Mouse (Mus musculus) stomach, postnatal 0 days (tissue): ENCODE data around the gene Nat9. TPM values are rescaled to one million over a fixed set of nuclear protein-coding genes. Genes with fewer than 3 reads are reported as not detected.

ENCODE experiments used
- ATAC-seq: fragments of 200-750 bp; cut with Nextera tagmentation; 2 replicates; pipeline ENCODE4 v1.8.0; 2017; ENCODE audit not compliant: low FRiP score, low TSS enrichment
- DNase-seq: peaks from one replicate; pipeline ENCODE4 v3.0.0-alpha.2; 2016; ENCODE audit warnings: low spot score
- H3K27ac ChIP-seq: fragments of 300-500 bp; sonication (generic); replicated peaks from 2 replicates; pipeline ENCODE4 v1.5.1; 2014; ENCODE audit warnings: mild to moderate bottlenecking, control low read depth
- H3K27me3 ChIP-seq: fragments of 300-500 bp; sonication (generic); 2 replicates; pipeline ENCODE4 v1.6.1; 2014; ENCODE audit warnings: low read length; ENCODE audit not compliant: control insufficient read depth, insufficient read depth
- H3K36me3 ChIP-seq: fragments of 300-500 bp; sonication (generic); 2 replicates; pipeline ENCODE4 v1.6.1; 2014; ENCODE audit warnings: low read length, mixed read lengths; ENCODE audit not compliant: control insufficient read depth, insufficient read depth
- H3K4me1 ChIP-seq: fragments of 300-500 bp; sonication (generic); replicated peaks from 2 replicates; pipeline ENCODE4 v1.6.1; 2014; ENCODE audit warnings: antibody characterized with exemption; ENCODE audit not compliant: control insufficient read depth, insufficient read depth
- H3K4me2 ChIP-seq: fragments of 300-500 bp; sonication (generic); replicated peaks from 2 replicates; pipeline ENCODE4 v1.6.1; 2014; ENCODE audit warnings: low read depth, mild to moderate bottlenecking, control low read depth, moderate library complexity
- H3K4me3 ChIP-seq: fragments of 300-500 bp; sonication (generic); 2 replicates; pipeline ENCODE4 v1.5.1; 2014; ENCODE audit warnings: low read depth, low read length, control low read depth
- H3K9ac ChIP-seq: fragments of 300-500 bp; sonication (generic); 2 replicates; pipeline ENCODE4 v1.6.1; 2014; ENCODE audit warnings: mild to moderate bottlenecking, low read length, control low read depth, mixed read lengths
- H3K9me3 ChIP-seq: fragments of 300-500 bp; sonication (generic); 2 replicates; pipeline ENCODE4 v1.6.1; 2016; ENCODE audit warnings: low read length; ENCODE audit not compliant: control insufficient read depth
- CTCF ChIP-seq: IDR thresholded peaks from 2 replicates; pipeline ENCODE4 v1.5.1; 2016; ENCODE audit warnings: antibody characterized with exemption, low read depth, mild to moderate bottlenecking, moderate library complexity
- EP300 ChIP-seq: optimal IDR thresholded peaks from 2 replicates; pipeline ENCODE3; 2016; ENCODE audit warnings: antibody characterized with exemption
- WGBS: fragments of 180-500 bp; shearing (Covaris S2); extraction: QIAGEN DNeasy Blood & Tissue Kit; methylation state at CpG from one replicate; pipeline ENCODE4 v1.1.7; 2014; 5-methylcytosine and 5-hydroxymethylcytosine counted together
- polyA plus RNA-seq: library from polyadenylated mRNA; unstranded; fragments of >200 nt; fragmentation: Nextera tagmentation; extraction: Ambion mirVana; gene quantifications from 2 replicates; pipeline ENCODE4 v1.2.1, GENCODE M21; 2015

The Nat9 gene
- polyA plus RNA-seq, 1 experiment from 2014 or later = 18.1 TPM

GRCm38 (mm10) chr11:115151755-115152429 is 35.8 kb downstream of the Nat9 start:
- H3K9me3 ChIP-seq = no peaks in the 10 kb centered on the region
- H3K4me1 ChIP-seq = no peaks in the 10 kb centered on the region
- no peaks in the 10 kb centered on the region for H3K27me3 ChIP-seq
- no peak; the same call in 1 of the 2 replicates for TF ChIP-seq CTCF
- no peak for TF ChIP-seq EP300
- no peak overlapping the region for H3K27ac ChIP-seq
- H3K36me3 ChIP-seq = no peaks in the 10 kb centered on the region
- peak overlapping the region; percentile 8; the same call in 1 of the 2 replicates for H3K4me3 ChIP-seq
- ATAC-seq (no peak), DNase-seq (peak; percentile 72)
- no peak overlapping the region for H3K9ac ChIP-seq
- peak overlapping the region; percentile 39 for H3K4me2 ChIP-seq
- 4% methylated on average over 15 of the region's 15 CpGs for WGBS

- WGBS = 57% methylated on average over 6 of the region's 6 CpGs
- Histone ChIP-seq H3K27me3 (no peaks in the 10 kb centered on the region), H3K4me1 (no peaks in the 10 kb centered on the region), H3K4me2 (no peak overlapping the region), H3K9me3 (no peaks in the 10 kb centered on the region), H3K9ac (no peak overlapping the region), H3K4me3 (no peak overlapping the region), H3K27ac (no peak overlapping the region), H3K36me3 (no peaks in the 10 kb centered on the region)
- DNase-seq (no peak), ATAC-seq (no peak)
- TF ChIP-seq EP300 (no peak), CTCF (no peak)
These were observed 36.9 kb downstream of the Nat9 start for GRCm38 (mm10) chr11:115150741-115151254.

GRCm38 (mm10) chr11:115147813-115148212 is 39.8 kb downstream of the Nat9 start:
- Histone ChIP-seq H3K36me3 (no peaks in the 10 kb centered on the region), H3K9me3 (no peaks in the 10 kb centered on the region), H3K27me3 (no peaks in the 10 kb centered on the region), H3K4me3 (no peak overlapping the region), H3K9ac (no peak overlapping the region), H3K27ac (no peak overlapping the region), H3K4me2 (no peak overlapping the region), H3K4me1 (no peaks in the 10 kb centered on the region)
- WGBS = 74% methylated on average over 4 of the region's 4 CpGs
- DNase-seq = no peak
- ATAC-seq = no peak
- TF ChIP-seq CTCF (no peak), EP300 (no peak)

GRCm38 (mm10) chr11:115141970-115142369 is 45.7 kb downstream of the Nat9 start:
- no peaks in the 10 kb centered on the region for H3K9me3 ChIP-seq
- DNase-seq (no peak), ATAC-seq (no peak)
- H3K4me2 ChIP-seq = no peak overlapping the region
- no peaks in the 10 kb centered on the region for H3K36me3 ChIP-seq
- TF ChIP-seq CTCF = no peak
- TF ChIP-seq EP300 = no peak
- H3K9ac ChIP-seq = no peak overlapping the region
- WGBS = 76% methylated on average over 2 of the region's 2 CpGs
- H3K27me3 ChIP-seq = no peaks in the 10 kb centered on the region
- H3K4me1 ChIP-seq = no peaks in the 10 kb centered on the region
- H3K27ac ChIP-seq = no peak overlapping the region
- H3K4me3 ChIP-seq = no peak overlapping the region

GRCm38 (mm10) chr11:115138597-115139262 is 48.9 kb downstream of the Nat9 start:
- Histone ChIP-seq H3K27ac (no peak overlapping the region), H3K9ac (no peak overlapping the region), H3K36me3 (no peaks in the 10 kb centered on the region), H3K4me3 (no peak overlapping the region), H3K27me3 (no peaks in the 10 kb centered on the region), H3K4me1 (no peaks in the 10 kb centered on the region), H3K4me2 (no peak overlapping the region), H3K9me3 (no peaks in the 10 kb centered on the region)
- TF ChIP-seq EP300 = no peak
- TF ChIP-seq CTCF = no peak
- DNase-seq (no peak), ATAC-seq (peak; percentile 51; the same call in 1 of the 2 replicates)
- 76% methylated on average over 5 of the region's 5 CpGs for WGBS

- no peak within 1 kb of the TSS for H3K9ac ChIP-seq
- H3K4me1 ChIP-seq = no peaks in the 10 kb centered on the region
- H3K36me3 ChIP-seq = no peaks in the 10 kb centered on the region
- no peak for ATAC-seq
- no peak for TF ChIP-seq EP300
- TF ChIP-seq CTCF = no peak
- WGBS = 71% methylated on average over 8 of the region's 8 CpGs
- H3K4me3 ChIP-seq = no peak within 1 kb of the TSS
- H3K27ac ChIP-seq = no peak within 1 kb of the TSS
- no peaks in the 10 kb centered on the region for H3K27me3 ChIP-seq
- no peak for DNase-seq
- no peak within 1 kb of the TSS for H3K4me2 ChIP-seq
- no peaks in the 10 kb centered on the region for H3K9me3 ChIP-seq
These were observed 53.9 kb downstream of the Nat9 start, which contains the start of gene Cd300lf for GRCm38 (mm10) chr11:115133800-115134199. Gene Cd300lf (minus strand): TSS chr11:115133992.

Other genes starting within 250 kb of the Nat9 start
- gene Cd300c, start 218.7 kb downstream of the Nat9 start, polyA plus RNA-seq = not detected in 2 replicates
- gene Cd300ld, start 197.9 kb downstream of the Nat9 start, polyA plus RNA-seq = 0.10 and 0.17 TPM in 2 replicates
- 3.2 and 4.1 TPM in 2 replicates for gene Cd300c2, start 186.0 kb downstream of the Nat9 start, polyA plus RNA-seq
- not detected in 2 replicates for gene Cd300ld2, start 171.7 kb downstream of the Nat9 start, polyA plus RNA-seq
- gene Cd300ld4, start 160.8 kb downstream of the Nat9 start, polyA plus RNA-seq = not detected in 2 replicates
- gene Cd300ld5, start 150.1 kb downstream of the Nat9 start, polyA plus RNA-seq = not detected in 2 replicates
- gene Cd300ld3, start 139.4 kb downstream of the Nat9 start, polyA plus RNA-seq = not detected in 2 replicates
- gene Cd300e, start 125.7 kb downstream of the Nat9 start, polyA plus RNA-seq = 0.07 TPM in 1 of 2 replicates, not detected in the other
- gene Rab37, start 96.4 kb downstream of the Nat9 start, polyA plus RNA-seq = 1.7 TPM in 2 replicates
- gene Cd300lf, start 53.9 kb downstream of the Nat9 start, polyA plus RNA-seq = 0.36 and 0.47 TPM in 2 replicates
- 104 and 109 TPM in 2 replicates for gene Slc9a3r1, start 24.5 kb downstream of the Nat9 start, polyA plus RNA-seq
- 6.3 and 8.2 TPM in 2 replicates for gene Tmem104, start 372 bp downstream of the Nat9 start, polyA plus RNA-seq
- not detected in 2 replicates for gene Grin2c, start 79.4 kb upstream of the Nat9 start, polyA plus RNA-seq
- gene Fdxr, start 89.2 kb upstream of the Nat9 start, polyA plus RNA-seq = 6.7 and 7.3 TPM in 2 replicates
- gene Fads6, start 109.8 kb upstream of the Nat9 start, polyA plus RNA-seq = 1.3 and 1.5 TPM in 2 replicates
- gene Otop2, start 119.3 kb upstream of the Nat9 start, polyA plus RNA-seq = 4.2 and 4.7 TPM in 2 replicates
- gene Ush1g, start 134.2 kb upstream of the Nat9 start, polyA plus RNA-seq = 0.34 and 0.36 TPM in 2 replicates
- 20.5 and 21.0 TPM in 2 replicates for gene Otop3, start 146.9 kb upstream of the Nat9 start, polyA plus RNA-seq
- 37.5 and 42.7 TPM in 2 replicates for gene Hid1, start 179.9 kb upstream of the Nat9 start, polyA plus RNA-seq
- gene Cdr2l, start 194.1 kb upstream of the Nat9 start, polyA plus RNA-seq = 3.9 and 4.1 TPM in 2 replicates
- 138 and 144 TPM in 2 replicates for gene Mrpl58, start 215.9 kb upstream of the Nat9 start, polyA plus RNA-seq
- 883 and 916 TPM in 2 replicates for gene Atp5h, start 232.1 kb upstream of the Nat9 start, polyA plus RNA-seq
- gene Kctd2, start 232.3 kb upstream of the Nat9 start, polyA plus RNA-seq = 11.6 and 13.0 TPM in 2 replicates